Mouse (Mus musculus) lung, postnatal 0 days (tissue): ENCODE data around the gene Ccnt1.

Experiments
- CTCF ChIP-seq: IDR thresholded peaks from 2 replicates; pipeline ENCODE4 v1.5.1; 2016; ENCODE audit warnings: antibody characterized with exemption, mild to moderate bottlenecking
- EP300 ChIP-seq: IDR thresholded peaks from 2 replicates; pipeline ENCODE4 v1.6.1; 2016; ENCODE audit warnings: antibody characterized with exemption, mild to moderate bottlenecking, control low read depth

- peak; percentile 18; the same call in 1 of the 2 replicates for TF ChIP-seq CTCF
- no peak for TF ChIP-seq EP300
Observed at GRCm38 (mm10) chr15:98506253-98506957, 64.3 kb downstream of the Ccnt1 start.
